Mouse (Mus musculus) hindbrain, embryonic 13.5 days (tissue): ENCODE results near the gene Strada. TPM values are rescaled to one million over a fixed set of nuclear protein-coding genes. Genes with fewer than 3 reads are reported as not detected.

ENCODE experiments used
- ATAC-seq: fragments of 200-750 bp; cut with Nextera tagmentation; 2 replicates; pipeline ENCODE4 v1.8.0; 2017; ENCODE audit warnings: moderate TSS enrichment; ENCODE audit not compliant: low FRiP score
- H3K27ac ChIP-seq: fragments of 300-500 bp; sonication (generic); 2 replicates; pipeline ENCODE4 v1.5.1; 2015; ENCODE audit warnings: inconsistent platforms, mild to moderate bottlenecking, moderate library complexity
- H3K27me3 ChIP-seq: fragments of 300-500 bp; sonication (generic); 2 replicates; pipeline ENCODE4 v1.6.1; 2015; ENCODE audit warnings: mild to moderate bottlenecking, inconsistent platforms
- H3K36me3 ChIP-seq: fragments of 300-500 bp; sonication (generic); 2 replicates; pipeline ENCODE4 v1.6.1; 2015; ENCODE audit warnings: mild to moderate bottlenecking, inconsistent platforms
- H3K4me1 ChIP-seq: fragments of 300-500 bp; sonication (generic); replicated peaks from 2 replicates; pipeline ENCODE4 v1.6.1; 2015; ENCODE audit warnings: inconsistent platforms
- H3K4me2 ChIP-seq: fragments of 300-500 bp; sonication (generic); 2 replicates; pipeline ENCODE4 v1.6.1; 2015; ENCODE audit warnings: inconsistent platforms, mild to moderate bottlenecking, moderate library complexity
- H3K4me3 ChIP-seq: fragments of 300-500 bp; sonication (generic); 2 replicates; pipeline ENCODE4 v1.5.1; 2015; ENCODE audit warnings: mild to moderate bottlenecking, inconsistent platforms
- H3K9ac ChIP-seq: fragments of 300-500 bp; sonication (generic); 2 replicates; pipeline ENCODE4 v1.6.1; 2015; ENCODE audit warnings: mild to moderate bottlenecking, inconsistent platforms
- H3K9me3 ChIP-seq: fragments of 300-500 bp; sonication (generic); 2 replicates; pipeline ENCODE4 v1.6.1; 2016; ENCODE audit warnings: inconsistent platforms
- WGBS: fragments of 180-500 bp; shearing (Covaris S2); methylation state at CpG from one replicate; pipeline ENCODE4 v1.1.7; 2015; 5-methylcytosine and 5-hydroxymethylcytosine counted together
- polyA plus RNA-seq: library from polyadenylated mRNA; unstranded; fragments of >200 nt; fragmentation: Nextera tagmentation; extraction: Ambion mirVana; gene quantifications from 2 replicates; pipeline ENCODE4 v1.2.1, GENCODE M21; 2015

Strada gene
- polyA plus RNA-seq, 1 experiment from 2014 or later: 31.2 TPM

DNA sequence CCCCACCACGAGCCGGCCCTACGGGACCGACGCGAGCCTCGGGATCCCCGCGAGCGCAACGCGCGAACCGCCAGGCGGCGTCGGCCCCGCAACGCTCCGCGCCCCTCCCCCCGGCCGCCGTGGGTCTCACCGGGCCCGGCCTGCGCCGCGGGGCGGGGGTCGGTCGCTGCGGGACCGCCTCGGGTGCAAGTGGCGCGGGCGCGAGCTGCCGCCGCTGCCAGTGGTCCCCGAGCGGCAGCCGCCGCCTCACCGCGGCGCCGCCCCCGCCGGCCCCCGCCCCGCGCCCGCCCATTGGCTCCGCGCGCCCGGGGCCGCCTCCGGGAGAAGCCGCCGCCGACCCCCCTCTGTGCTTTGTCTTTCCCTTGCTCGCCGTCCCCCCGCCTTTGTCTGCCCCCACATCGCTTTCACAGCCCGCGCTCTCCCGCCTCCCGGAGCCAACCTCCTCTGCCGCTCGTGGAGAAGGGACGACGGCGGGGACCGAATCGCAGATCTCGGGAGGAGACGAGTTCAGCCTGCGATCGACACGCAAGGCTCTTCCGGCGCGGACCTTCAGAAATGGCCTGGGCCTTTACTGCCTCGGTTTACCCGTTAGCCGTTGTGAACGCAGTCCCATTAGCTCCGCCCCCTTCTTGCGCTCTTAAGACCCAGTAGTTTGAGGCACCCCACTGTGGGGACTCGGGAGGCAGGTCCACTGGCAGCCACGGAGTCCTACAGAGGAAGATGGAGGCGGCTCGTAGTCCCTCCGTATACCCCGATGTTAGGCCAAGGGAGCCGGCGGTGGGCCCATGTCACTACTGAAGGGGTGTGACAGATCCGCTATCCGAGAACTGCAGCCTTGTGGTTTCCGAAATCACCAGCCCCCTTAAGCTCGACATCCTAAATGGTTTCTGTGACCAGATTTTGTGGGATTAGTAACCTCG lies 41.8 kb downstream of the Strada start:
- Histone ChIP-seq H3K27ac (peak overlapping the region; percentile 98), H3K9me3 (no peaks in the 10 kb centered on the region), H3K4me1 (peaks cover 49% of the 10 kb centered on the region), H3K4me3 (peak overlapping the region; percentile 81), H3K36me3 (peaks cover 46% of the 10 kb centered on the region), H3K27me3 (no peaks in the 10 kb centered on the region), H3K9ac (peak overlapping the region; percentile 97), H3K4me2 (peak overlapping the region; percentile 94)
- peak; percentile 71 for ATAC-seq
- WGBS: under 1% methylated on average over 75 of the region's 106 CpGs

DNA sequence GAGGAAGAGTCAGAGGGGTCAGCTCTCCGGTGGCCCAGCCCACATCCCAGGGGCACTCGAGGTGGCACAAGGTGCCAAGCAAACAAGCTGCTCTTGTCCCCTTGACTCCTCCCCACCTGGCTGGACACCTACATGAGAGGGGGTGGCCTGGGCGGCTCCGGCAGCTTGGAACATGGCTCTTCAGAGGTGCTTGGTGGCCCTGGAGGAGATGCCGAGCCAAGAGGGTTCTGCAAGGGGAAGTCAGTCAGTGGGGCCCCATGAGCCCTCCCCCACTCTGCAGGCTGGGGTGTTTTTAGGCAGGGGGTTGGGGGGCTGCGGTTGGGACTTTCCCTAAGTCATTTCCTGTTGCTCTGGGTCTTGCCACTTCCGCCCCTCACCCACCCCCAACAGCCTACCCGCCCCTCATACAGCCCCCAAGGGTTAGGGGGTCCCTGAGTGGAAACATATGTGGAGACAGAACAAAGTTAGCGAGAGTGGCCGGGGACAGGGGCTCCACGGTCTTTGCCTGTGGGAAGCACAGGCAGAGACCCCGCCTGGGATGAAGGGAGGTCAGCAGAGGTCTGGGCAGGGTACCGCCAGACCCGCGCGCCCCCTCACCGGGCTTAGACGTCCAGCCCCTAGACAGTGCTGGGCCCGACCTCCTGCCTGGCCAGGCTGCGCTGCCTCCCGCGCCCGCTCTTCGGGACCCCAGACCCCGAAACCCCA lies 42.6 kb downstream of the Strada start:
- H3K36me3 ChIP-seq: peaks cover 46% of the 10 kb centered on the region

DNA sequence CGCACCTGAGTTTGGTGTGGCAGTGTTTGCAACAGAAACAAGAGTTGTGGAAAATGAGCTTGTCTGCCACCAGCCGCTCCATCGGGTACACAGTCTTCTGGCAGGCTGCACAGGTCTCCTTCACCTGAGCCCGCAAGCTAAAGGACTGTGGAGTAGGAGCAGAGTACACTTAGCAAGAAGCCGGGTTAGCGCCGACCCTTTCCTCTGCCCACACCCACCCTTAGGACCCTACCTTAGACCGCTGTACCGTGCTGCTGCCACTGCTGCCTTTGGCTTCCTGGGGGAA lies 43.1 kb downstream of the Strada start:
- Histone ChIP-seq H3K4me2 (peak overlapping the region; percentile 94), H3K36me3 (peaks cover 46% of the 10 kb centered on the region), H3K4me3 (peak overlapping the region; percentile 81), H3K27me3 (no peaks in the 10 kb centered on the region), H3K9ac (peak overlapping the region; percentile 97), H3K27ac (peak overlapping the region; percentile 98), H3K4me1 (peaks cover 53% of the 10 kb centered on the region), H3K9me3 (no peaks in the 10 kb centered on the region)
- ATAC-seq: peak; percentile 8; the same call in 1 of the 2 replicates
- WGBS: 45% methylated on average over 9 of the region's 9 CpGs

More for the DNA sequence above, 42.6 kb downstream of the Strada start:
- Histone ChIP-seq H3K4me3 (peak overlapping the region; percentile 81), H3K27me3 (no peaks in the 10 kb centered on the region), H3K4me1 (peaks cover 49% of the 10 kb centered on the region), H3K9ac (peak overlapping the region; percentile 97), H3K27ac (peak overlapping the region; percentile 98), H3K4me2 (peak overlapping the region; percentile 94), H3K9me3 (no peaks in the 10 kb centered on the region)
- peak; percentile 60 for ATAC-seq
- 2% methylated on average over 17 of the region's 25 CpGs for WGBS

DNA sequence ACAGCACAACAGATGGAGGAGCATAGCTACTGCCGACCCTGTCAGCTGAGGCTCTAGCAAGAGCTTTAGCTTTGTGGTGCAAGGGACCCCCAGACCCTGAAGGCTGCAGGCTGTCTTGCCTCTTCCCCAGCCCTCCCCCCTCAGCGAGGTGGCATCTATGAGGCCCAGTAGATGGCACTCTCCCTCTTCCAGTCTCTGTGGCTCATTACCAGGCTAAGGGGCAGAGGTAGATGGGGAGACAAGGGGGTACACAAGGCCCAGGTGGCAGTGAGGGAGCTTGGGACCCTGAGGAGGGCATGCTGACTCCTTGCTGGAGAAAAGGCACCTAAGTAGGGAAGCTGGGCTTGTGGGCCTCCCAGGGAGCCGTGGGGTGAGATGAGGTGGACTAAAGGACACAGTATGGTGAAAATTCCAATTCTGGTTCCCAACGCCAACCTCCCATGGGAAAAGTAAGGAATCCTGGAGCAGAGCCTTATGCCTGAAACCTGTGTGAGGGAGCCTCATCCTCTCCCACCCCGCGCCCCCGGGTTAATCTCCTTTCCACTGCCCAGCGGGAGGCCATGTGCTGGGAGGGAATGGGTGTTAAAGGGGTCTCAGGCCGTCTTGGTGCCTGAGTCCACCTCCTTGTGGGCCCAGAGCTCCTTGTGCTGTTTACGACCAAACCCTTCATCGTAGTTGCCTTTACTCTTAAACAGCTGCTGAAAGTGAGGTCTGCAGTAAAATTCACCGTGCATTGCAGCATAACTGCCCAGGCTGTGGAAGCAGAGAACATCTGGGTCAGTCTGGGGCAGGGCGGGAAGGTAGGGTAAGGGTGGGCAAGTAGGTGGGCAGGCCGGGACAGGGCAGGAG lies 43.7 kb downstream of the Strada start:
- Histone ChIP-seq H3K4me1 (peaks cover 55% of the 10 kb centered on the region), H3K4me3 (peak overlapping the region; percentile 81), H3K27ac (peak overlapping the region; percentile 98), H3K27me3 (no peaks in the 10 kb centered on the region), H3K36me3 (peaks cover 45% of the 10 kb centered on the region), H3K9me3 (no peaks in the 10 kb centered on the region), H3K9ac (peak overlapping the region; percentile 97), H3K4me2 (peak overlapping the region; percentile 94)
- ATAC-seq: no peak
- WGBS: 70% methylated on average over 14 of the region's 14 CpGs

DNA sequence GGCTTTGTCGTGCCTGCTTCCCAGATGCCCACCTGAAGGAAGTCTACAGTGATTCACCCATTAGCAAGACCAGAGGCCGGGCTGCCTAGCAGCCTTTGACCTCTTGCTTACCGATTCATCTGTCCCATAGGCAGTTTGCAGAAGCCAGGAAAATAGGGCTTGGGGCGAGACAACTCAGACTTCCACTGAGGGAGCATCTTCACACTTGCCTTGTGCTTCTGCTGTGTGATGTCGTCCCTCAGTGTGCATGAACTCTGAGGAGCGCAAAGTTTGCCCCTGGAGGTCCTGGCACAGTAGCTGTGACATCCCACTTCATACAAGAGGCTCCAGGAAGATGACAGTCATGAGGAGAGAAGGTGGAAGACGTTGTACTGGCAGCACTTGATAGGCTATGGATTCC lies 44.8 kb downstream of the Strada start:
- no peak overlapping the region for H3K9ac ChIP-seq
- no peaks in the 10 kb centered on the region for H3K9me3 ChIP-seq
- H3K4me3 ChIP-seq: no peak overlapping the region
- H3K4me1 ChIP-seq: peaks cover 55% of the 10 kb centered on the region
- H3K27me3 ChIP-seq: no peaks in the 10 kb centered on the region
- no peak overlapping the region for H3K27ac ChIP-seq
- WGBS: 92% methylated on average over 7 of the region's 7 CpGs
- ATAC-seq: no peak
- H3K36me3 ChIP-seq: peaks cover 52% of the 10 kb centered on the region
- no peak overlapping the region for H3K4me2 ChIP-seq

DNA sequence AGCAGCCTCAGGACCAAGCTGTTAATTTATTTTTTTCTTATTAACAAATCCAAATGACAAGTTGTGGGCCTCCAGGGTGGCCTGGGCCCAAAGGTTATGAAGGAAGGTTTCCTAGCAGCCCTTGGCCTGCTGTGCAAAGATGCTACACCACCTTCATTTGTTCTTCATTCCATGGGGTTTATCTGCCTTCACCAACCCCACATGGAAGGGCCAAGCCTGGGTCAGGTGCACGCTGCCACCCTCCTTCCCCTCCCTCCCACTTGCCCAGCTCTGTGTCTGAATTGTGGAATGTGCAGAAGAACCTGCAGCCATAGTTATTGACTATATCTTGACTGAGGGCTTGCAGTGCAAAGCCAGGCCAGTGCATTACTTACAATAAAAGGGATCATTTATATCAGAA lies 45.7 kb downstream of the Strada start:
- 78% methylated on average over 1 of the region's 1 CpGs for WGBS
- Histone ChIP-seq H3K4me2 (no peak overlapping the region), H3K9me3 (no peaks in the 10 kb centered on the region), H3K9ac (no peak overlapping the region), H3K4me1 (peaks cover 48% of the 10 kb centered on the region), H3K27me3 (no peaks in the 10 kb centered on the region), H3K4me3 (no peak overlapping the region), H3K27ac (0 out of 2 replicates have a peak overlapping the region, but pooled peaks have one; percentile 23), H3K36me3 (peaks cover 61% of the 10 kb centered on the region)
- no peak for ATAC-seq

DNA sequence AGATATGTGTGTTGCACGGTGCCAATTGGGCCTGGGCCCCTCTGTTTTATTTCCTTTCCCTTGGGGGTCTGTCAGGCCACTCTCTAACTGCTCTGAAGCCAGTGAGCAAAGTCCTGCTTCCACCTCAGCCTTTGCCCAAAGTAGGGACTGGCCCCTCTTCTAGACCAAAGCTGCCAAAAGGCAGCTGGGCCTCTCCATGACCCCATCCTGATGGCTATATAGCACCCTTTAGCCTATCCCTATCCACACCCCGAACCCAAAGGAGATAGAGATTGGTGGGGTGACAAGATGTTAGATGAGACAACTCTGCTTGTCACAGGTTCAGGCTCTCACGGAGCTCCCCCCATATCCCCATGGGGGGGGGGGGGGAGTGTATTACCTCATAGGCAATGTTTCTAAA lies 46.2 kb downstream of the Strada start:
- H3K4me1 ChIP-seq: peaks cover 43% of the 10 kb centered on the region
- peaks cover 66% of the 10 kb centered on the region for H3K36me3 ChIP-seq
- H3K4me2 ChIP-seq: no peak overlapping the region
- H3K9me3 ChIP-seq: no peaks in the 10 kb centered on the region
- H3K4me3 ChIP-seq: no peak overlapping the region
- H3K9ac ChIP-seq: no peak overlapping the region
- no peaks in the 10 kb centered on the region for H3K27me3 ChIP-seq
- WGBS: 61% methylated on average over 3 of the region's 3 CpGs
- no peak for ATAC-seq
- peak overlapping the region; percentile 52; the same call in 1 of the 2 replicates for H3K27ac ChIP-seq

DNA sequence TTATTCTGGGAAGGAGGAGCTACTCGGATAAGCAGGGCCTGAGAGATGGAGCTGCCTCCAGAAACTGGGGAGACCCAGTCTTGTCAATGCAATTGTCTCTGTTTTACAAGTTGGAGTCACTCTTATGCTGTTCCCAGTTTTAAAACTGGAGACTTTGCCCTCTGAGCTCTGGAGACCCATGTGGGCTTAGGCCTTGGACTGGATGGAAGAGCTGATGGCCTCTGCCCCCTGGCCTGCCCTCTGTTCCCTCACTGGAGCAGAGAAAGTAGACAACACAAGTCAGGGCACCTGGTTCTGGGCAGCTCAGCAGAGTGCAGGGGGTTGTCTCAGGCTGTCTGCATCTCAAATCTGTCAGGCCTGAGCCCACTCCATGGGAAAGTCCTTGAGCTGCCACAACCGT lies 47.2 kb downstream of the Strada start:
- H3K9ac ChIP-seq: peak overlapping the region; percentile 19; the same call in 1 of the 2 replicates
- H3K36me3 ChIP-seq: peaks cover 76% of the 10 kb centered on the region

DNA sequence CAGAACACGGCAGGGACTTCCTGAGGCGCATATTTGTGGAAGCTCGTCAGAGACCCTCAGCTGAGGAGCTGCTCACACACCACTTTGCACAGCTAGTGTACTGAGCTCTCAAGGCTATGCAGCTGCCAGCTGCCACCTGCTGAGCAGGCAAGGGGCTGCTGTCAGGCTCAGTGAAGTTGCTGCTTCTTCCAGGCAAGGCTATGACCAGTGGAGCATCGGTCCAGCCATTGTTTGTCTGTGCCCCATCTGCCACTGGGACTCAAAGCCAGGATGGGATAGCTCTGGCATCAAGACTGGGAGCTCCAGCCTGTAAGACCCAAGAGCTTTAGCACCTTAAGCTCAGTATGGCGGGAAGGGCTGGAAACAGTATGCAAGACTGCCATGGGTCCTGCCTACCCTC lies 47.9 kb downstream of the Strada start:
- Histone ChIP-seq H3K27ac (no peak overlapping the region), H3K36me3 (peaks cover 82% of the 10 kb centered on the region), H3K4me2 (no peak overlapping the region), H3K9ac (peak overlapping the region; percentile 30; the same call in 1 of the 2 replicates), H3K9me3 (no peaks in the 10 kb centered on the region), H3K4me3 (no peak overlapping the region), H3K27me3 (no peaks in the 10 kb centered on the region), H3K4me1 (peaks cover 36% of the 10 kb centered on the region)
- WGBS: 74% methylated on average over 5 of the region's 5 CpGs
- ATAC-seq: no peak

More for the DNA sequence above, 47.2 kb downstream of the Strada start:
- no peak overlapping the region for H3K4me3 ChIP-seq
- peaks cover 39% of the 10 kb centered on the region for H3K4me1 ChIP-seq
- 72% methylated on average over 2 of the region's 2 CpGs for WGBS
- no peak for ATAC-seq
- H3K9me3 ChIP-seq: no peaks in the 10 kb centered on the region
- no peak overlapping the region for H3K27ac ChIP-seq
- no peaks in the 10 kb centered on the region for H3K27me3 ChIP-seq
- no peak overlapping the region for H3K4me2 ChIP-seq

DNA sequence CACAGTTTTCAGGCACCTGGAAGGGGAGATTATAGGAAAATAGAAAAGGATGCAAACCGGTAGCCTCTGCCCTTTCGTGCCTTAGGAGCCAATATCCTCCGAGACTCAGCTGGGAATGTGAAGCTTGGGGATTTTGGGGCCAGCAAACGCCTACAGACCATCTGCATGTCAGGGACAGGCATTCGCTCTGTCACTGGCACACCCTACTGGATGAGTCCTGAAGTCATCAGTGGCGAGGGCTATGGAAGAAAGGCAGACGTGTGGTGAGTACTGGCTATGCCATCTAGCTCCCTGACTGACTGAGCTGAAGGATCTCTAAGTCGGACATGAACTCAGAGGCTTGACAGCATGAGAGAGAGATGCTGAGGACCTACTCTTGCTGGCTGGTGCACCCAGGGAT lies 49.8 kb downstream of the Strada start:
- no peaks in the 10 kb centered on the region for H3K27me3 ChIP-seq
- H3K9me3 ChIP-seq: no peaks in the 10 kb centered on the region
- H3K4me2 ChIP-seq: no peak overlapping the region
- 74% methylated on average over 8 of the region's 8 CpGs for WGBS
- H3K9ac ChIP-seq: no peak overlapping the region
- peaks cover 20% of the 10 kb centered on the region for H3K4me1 ChIP-seq
- no peak overlapping the region for H3K4me3 ChIP-seq
- no peak for ATAC-seq
- peaks cover 87% of the 10 kb centered on the region for H3K36me3 ChIP-seq
- 0 out of 2 replicates have a peak overlapping the region, but pooled peaks have one; percentile 30 for H3K27ac ChIP-seq

DNA sequence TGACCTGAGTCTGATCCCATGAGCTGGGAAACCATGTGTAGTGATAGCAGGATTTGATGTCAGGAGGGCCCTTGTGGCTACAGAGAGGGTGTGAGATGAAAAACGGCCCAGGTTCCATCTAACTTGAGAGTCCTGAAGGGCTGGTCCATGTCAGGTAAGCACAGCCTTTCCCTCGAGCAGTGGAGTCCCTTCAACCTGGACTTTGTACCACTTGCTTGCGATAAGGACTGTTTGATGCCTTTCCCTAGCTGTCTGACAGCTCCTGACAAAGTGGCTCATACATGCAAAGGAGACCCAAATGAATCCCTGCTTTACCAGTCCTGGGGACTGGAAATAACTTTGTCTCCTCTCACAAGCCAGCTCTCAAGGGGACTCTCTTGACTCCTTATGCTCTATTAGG lies 50.7 kb downstream of the Strada start:
- Histone ChIP-seq H3K36me3 (peaks cover 85% of the 10 kb centered on the region), H3K27me3 (no peaks in the 10 kb centered on the region), H3K9me3 (no peaks in the 10 kb centered on the region), H3K4me3 (no peak overlapping the region), H3K4me1 (peaks cover 11% of the 10 kb centered on the region), H3K9ac (no peak overlapping the region), H3K4me2 (no peak overlapping the region), H3K27ac (peak overlapping the region; percentile 2; the same call in 1 of the 2 replicates)
- WGBS: 98% methylated on average over 3 of the region's 3 CpGs
- no peak for ATAC-seq
